Mouse (Mus musculus) intestine, embryonic 14.5 days (tissue): Measurements from ENCODE around the gene Gpatch2. TPM values are rescaled to one million over a fixed set of nuclear protein-coding genes. Genes with fewer than 3 reads are reported as not detected.

Experiments
- ATAC-seq: fragments of 200-750 bp; cut with Nextera tagmentation; replicated peaks from 2 replicates; pipeline ENCODE4 v1.8.0; 2017; ENCODE audit warnings: low read depth, moderate number of reproducible peaks, moderate TSS enrichment, moderate library complexity; ENCODE audit not compliant: low FRiP score, low TSS enrichment
- DNase-seq: peaks from one replicate; pipeline ENCODE4 v3.0.0-alpha.2; 2018; ENCODE audit warnings: low spot score
- H3K27ac ChIP-seq: fragments of 300-500 bp; sonication (generic); 2 replicates; pipeline ENCODE4 v1.5.1; 2014; ENCODE audit warnings: low read depth, mild to moderate bottlenecking, control low read depth
- H3K27me3 ChIP-seq: fragments of 300-500 bp; sonication (generic); replicated peaks from 2 replicates; pipeline ENCODE4 v1.6.1; 2014; ENCODE audit warnings: low read length, control low read depth; ENCODE audit not compliant: control insufficient read depth, insufficient read depth
- H3K36me3 ChIP-seq: fragments of 300-500 bp; sonication (generic); 2 replicates; pipeline ENCODE4 v1.6.1; 2014; ENCODE audit warnings: low read length, control low read depth; ENCODE audit not compliant: control insufficient read depth, insufficient read depth
- H3K4me1 ChIP-seq: fragments of 300-500 bp; sonication (generic); replicated peaks from 2 replicates; pipeline ENCODE4 v1.6.1; 2014; ENCODE audit warnings: low read length, control low read depth, mixed read lengths; ENCODE audit not compliant: control insufficient read depth, insufficient read depth
- H3K4me2 ChIP-seq: fragments of 300-500 bp; sonication (generic); 2 replicates; pipeline ENCODE4 v1.6.1; 2014; ENCODE audit warnings: low read length
- H3K4me3 ChIP-seq: fragments of 300-500 bp; sonication (generic); 2 replicates; pipeline ENCODE4 v1.5.1; 2014; ENCODE audit warnings: low read depth, low read length, control low read depth, mixed read lengths
- H3K9ac ChIP-seq: fragments of 300-500 bp; sonication (generic); 2 replicates; pipeline ENCODE4 v1.6.1; 2014; ENCODE audit warnings: mild to moderate bottlenecking, low read length
- H3K9me3 ChIP-seq: fragments of 300-500 bp; sonication (generic); 2 replicates; pipeline ENCODE4 v1.6.1; 2016; ENCODE audit warnings: low read length, control low read depth; ENCODE audit not compliant: control insufficient read depth
- WGBS: fragments of 180-500 bp; shearing (Covaris S2); extraction: QIAGEN DNeasy Blood & Tissue Kit; methylation state at CpG from one replicate; pipeline ENCODE4 v1.1.7; 2014; 5-methylcytosine and 5-hydroxymethylcytosine counted together
- polyA plus RNA-seq: library from polyadenylated mRNA; unstranded; fragments of >200 nt; fragmentation: Nextera tagmentation; extraction: Ambion mirVana; gene quantifications from 2 replicates; pipeline ENCODE4 v1.2.1, GENCODE M21; 2014

Gpatch2 gene
- polyA plus RNA-seq = 21.1 and 21.8 TPM in 2 replicates

DNA sequence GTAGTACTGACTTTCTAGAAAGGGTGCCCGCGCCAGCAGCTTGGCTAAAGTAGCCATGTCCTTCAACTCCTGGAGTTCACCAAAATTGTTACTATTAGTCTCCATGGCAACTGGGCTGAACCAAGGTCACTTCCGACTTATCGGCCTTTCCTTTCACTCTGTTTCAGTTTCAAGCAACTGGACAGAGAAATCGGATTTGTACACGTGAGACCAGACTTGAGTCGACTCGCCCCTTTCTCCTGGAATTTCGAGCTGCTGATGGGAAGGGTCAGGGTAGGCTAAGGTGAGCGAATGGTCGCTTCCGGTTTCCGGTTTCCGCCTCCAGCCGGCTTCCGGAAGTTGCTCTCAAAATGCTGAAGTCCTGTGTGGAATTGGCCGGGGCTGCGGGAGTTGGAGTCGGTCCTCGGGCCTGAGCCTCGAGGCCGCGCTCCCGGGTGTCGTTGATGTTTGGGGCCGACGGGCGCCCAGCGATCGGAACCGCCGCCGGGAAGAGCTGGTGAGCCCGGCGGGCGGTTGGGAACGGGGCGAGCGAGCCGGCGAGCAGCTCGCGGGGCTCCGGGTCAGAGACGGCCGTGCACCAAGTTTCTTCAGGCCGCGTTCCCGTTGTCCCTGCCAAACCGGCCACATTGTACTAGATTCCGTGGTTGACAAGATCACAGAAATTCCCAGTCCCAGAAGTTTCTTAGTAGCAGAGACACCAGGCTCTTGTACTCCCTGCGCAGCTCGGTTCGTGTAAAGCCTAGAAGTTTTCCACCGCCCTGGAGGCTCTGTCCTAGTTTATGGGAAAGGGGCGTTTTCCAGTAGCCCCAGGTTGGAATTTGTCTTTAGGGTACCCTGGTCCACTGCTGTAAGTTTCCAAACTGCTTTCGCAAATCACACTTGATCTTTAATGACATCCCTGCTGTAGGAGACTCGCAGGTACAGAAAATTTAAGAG lies at the start of gene Gpatch2, which contains the start of gene Spata17:
Gene Gpatch2 (plus strand): TSS at position 328 of the 936 bp plus-strand sequence.
Gene Spata17 (minus strand): TSS at position 285 of the 936 bp plus-strand sequence.
- ATAC-seq (peak; percentile 93), DNase-seq (peak; percentile 92)
- Histone ChIP-seq H3K9me3 (no peaks in the 10 kb centered on the region), H3K4me2 (peak within 1 kb of the TSS; percentile 84), H3K27ac (peak within 1 kb of the TSS; percentile 83), H3K4me1 (0 out of 2 replicates have a peak, but pooled peaks cover 3% of the 10 kb centered on the region), H3K4me3 (peak within 1 kb of the TSS; percentile 84), H3K27me3 (no peaks in the 10 kb centered on the region), H3K36me3 (no peaks in the 10 kb centered on the region), H3K9ac (peak within 1 kb of the TSS; percentile 87)
- under 1% methylated on average over 58 of the region's 58 CpGs for WGBS

- no peak overlapping the region for H3K9ac ChIP-seq
- H3K27ac ChIP-seq = no peak overlapping the region
- no peaks in the 10 kb centered on the region for H3K36me3 ChIP-seq
- ATAC-seq (no peak), DNase-seq (no peak)
- H3K4me2 ChIP-seq = no peak overlapping the region
- no peaks in the 10 kb centered on the region for H3K9me3 ChIP-seq
- no peaks in the 10 kb centered on the region for H3K27me3 ChIP-seq
- 77% methylated on average over 7 of the region's 7 CpGs for WGBS
- no peaks in the 10 kb centered on the region for H3K4me1 ChIP-seq
- no peak overlapping the region for H3K4me3 ChIP-seq
These were observed 45.7 kb upstream of the Gpatch2 start for GRCm38 (mm10) chr1:187169646-187170045.

DNA sequence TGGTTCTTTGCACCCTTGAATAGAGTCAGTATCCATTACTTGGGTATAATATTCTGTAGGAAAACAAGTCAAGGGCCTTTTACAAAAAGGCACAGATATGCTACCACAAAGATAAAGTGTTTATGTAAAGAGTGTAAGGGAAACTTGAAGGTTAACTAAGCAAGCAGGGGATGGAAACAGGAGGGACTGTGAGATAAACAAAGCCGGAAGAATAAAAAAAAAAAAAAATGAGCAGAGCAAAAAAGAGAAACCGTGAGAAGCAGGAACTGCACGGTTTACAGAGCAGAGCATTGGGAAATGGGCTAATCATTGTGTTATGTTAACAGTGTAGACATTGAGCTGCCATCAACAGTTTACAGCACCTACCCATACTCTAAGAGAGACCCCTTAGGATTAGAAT lies 44.9 kb upstream of the Gpatch2 start:
- H3K4me2 ChIP-seq = no peak overlapping the region
- H3K36me3 ChIP-seq = no peaks in the 10 kb centered on the region
- WGBS = 43% methylated on average over 3 of the region's 3 CpGs
- H3K27ac ChIP-seq = no peak overlapping the region
- no peaks in the 10 kb centered on the region for H3K27me3 ChIP-seq
- ATAC-seq = no peak
- DNase-seq = no peak
- H3K9ac ChIP-seq = no peak overlapping the region
- H3K9me3 ChIP-seq = no peaks in the 10 kb centered on the region
- no peaks in the 10 kb centered on the region for H3K4me1 ChIP-seq
- H3K4me3 ChIP-seq = no peak overlapping the region

DNA sequence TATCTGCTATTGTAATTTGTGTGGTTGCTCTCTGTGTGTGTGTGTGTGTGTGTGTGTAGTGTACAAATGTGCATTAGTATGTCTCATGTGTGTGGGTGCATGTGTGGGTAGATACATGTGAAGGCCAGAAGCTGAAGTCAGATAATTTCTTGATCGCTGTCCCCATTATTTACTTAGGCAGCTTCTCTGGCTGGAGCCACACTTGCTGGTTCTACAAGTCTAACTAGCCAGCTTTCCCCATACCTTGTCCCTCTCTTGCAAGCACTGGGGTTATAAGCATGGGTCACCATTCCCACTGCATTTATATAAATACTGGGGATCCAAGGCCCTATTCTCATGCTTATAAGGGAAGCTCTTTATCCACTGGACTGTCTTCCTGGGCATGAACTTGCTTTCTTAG lies 39.3 kb upstream of the Gpatch2 start:
- Histone ChIP-seq H3K36me3 (no peaks in the 10 kb centered on the region), H3K27me3 (no peaks in the 10 kb centered on the region), H3K4me2 (no peak overlapping the region), H3K4me3 (no peak overlapping the region), H3K27ac (no peak overlapping the region), H3K9me3 (no peaks in the 10 kb centered on the region), H3K9ac (no peak overlapping the region), H3K4me1 (no peaks in the 10 kb centered on the region)
- ATAC-seq (no peak), DNase-seq (no peak)
- WGBS = 81% methylated on average over 1 of the region's 1 CpGs

DNA sequence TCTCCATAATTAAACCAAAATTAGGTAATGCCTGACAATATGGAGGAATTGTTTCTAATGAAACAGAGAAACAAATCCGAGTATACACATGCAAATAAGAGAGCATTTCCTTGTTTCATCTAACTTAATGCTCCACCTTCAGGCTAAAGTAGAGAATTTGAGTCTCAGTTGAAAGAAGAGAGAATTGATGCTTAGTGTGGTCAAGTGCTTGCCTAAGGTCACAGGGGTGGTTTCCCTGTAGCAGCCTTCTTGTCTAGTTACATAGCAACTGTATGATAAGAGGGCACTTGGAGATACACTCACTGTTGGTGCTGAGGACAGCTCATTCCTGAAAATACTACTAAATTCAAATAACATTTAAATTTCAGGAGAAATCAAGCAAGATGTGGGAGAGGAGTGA lies 36.8 kb upstream of the Gpatch2 start:
- no peak overlapping the region for H3K4me3 ChIP-seq
- no peak overlapping the region for H3K27ac ChIP-seq
- H3K4me2 ChIP-seq = no peak overlapping the region
- no peak for ATAC-seq
- H3K4me1 ChIP-seq = no peaks in the 10 kb centered on the region
- no peaks in the 10 kb centered on the region for H3K36me3 ChIP-seq
- no peak for DNase-seq
- no peaks in the 10 kb centered on the region for H3K9me3 ChIP-seq
- no peaks in the 10 kb centered on the region for H3K27me3 ChIP-seq
- no peak overlapping the region for H3K9ac ChIP-seq
- 75% methylated on average over 1 of the region's 1 CpGs for WGBS

- 77% methylated on average over 6 of the region's 6 CpGs for WGBS
- DNase-seq = no peak
These were observed 9.8 kb upstream of the Gpatch2 start for GRCm38 (mm10) chr1:187205506-187205905.

GRCm38 (mm10) chr1:187209496-187209895 lies 5.8 kb upstream of the Gpatch2 start:
- Histone ChIP-seq H3K4me2 (no peak overlapping the region), H3K36me3 (no peaks in the 10 kb centered on the region), H3K9ac (no peak overlapping the region), H3K27me3 (no peaks in the 10 kb centered on the region), H3K27ac (no peak overlapping the region), H3K4me3 (no peak overlapping the region), H3K9me3 (no peaks in the 10 kb centered on the region), H3K4me1 (no peaks in the 10 kb centered on the region)
- DNase-seq (no peak), ATAC-seq (no peak)
- 36% methylated on average over 4 of the region's 4 CpGs for WGBS

More at GRCm38 (mm10) chr1:187205506-187205905, 9.8 kb upstream of the Gpatch2 start:
- no peaks in the 10 kb centered on the region for H3K4me1 ChIP-seq
- H3K27ac ChIP-seq = no peak overlapping the region
- H3K9ac ChIP-seq = no peak overlapping the region
- H3K36me3 ChIP-seq = no peaks in the 10 kb centered on the region
- no peak overlapping the region for H3K4me3 ChIP-seq
- no peak for ATAC-seq
- no peaks in the 10 kb centered on the region for H3K27me3 ChIP-seq
- no peak overlapping the region for H3K4me2 ChIP-seq
- no peaks in the 10 kb centered on the region for H3K9me3 ChIP-seq

- 78% methylated on average over 4 of the region's 4 CpGs for WGBS
- Histone ChIP-seq H3K9me3 (no peaks in the 10 kb centered on the region), H3K9ac (no peak overlapping the region), H3K4me3 (no peak overlapping the region), H3K36me3 (no peaks in the 10 kb centered on the region), H3K27ac (no peak overlapping the region), H3K4me2 (no peak overlapping the region), H3K4me1 (no peaks in the 10 kb centered on the region), H3K27me3 (no peaks in the 10 kb centered on the region)
- no peak for ATAC-seq
- no peak for DNase-seq
These were observed 4.6 kb upstream of the Gpatch2 start for GRCm38 (mm10) chr1:187210736-187211135.
